Mouse (Mus musculus) embryonic fibroblast, embryonic 13.5 days (primary cell): ENCODE data around the gene Cyp4f39.

Experiments
- CTCF ChIP-seq: IDR thresholded peaks from 2 replicates; pipeline ENCODE4 v1.5.1; 2011; ENCODE audit warnings: mild to moderate bottlenecking, control low read depth, low read length, moderate library complexity, borderline replicate concordance; ENCODE audit not compliant: insufficient read depth
- POLR2A ChIP-seq: IDR thresholded peaks from 2 replicates; pipeline ENCODE4 v1.6.1; 2011; ENCODE audit warnings: low read depth, mild to moderate bottlenecking, control low read depth, low read length, moderate library complexity

GRCm38 (mm10) chr17:32454188-32454587, 1.7 kb downstream of the Cyp4f39 start:
- TF ChIP-seq CTCF = no peak
- no peak for TF ChIP-seq POLR2A
